Mouse (Mus musculus) lung, embryonic 14.5 days (tissue): ENCODE results near the gene Pik3c2g. TPM values are rescaled to one million over a fixed set of nuclear protein-coding genes. Genes with fewer than 3 reads are reported as not detected.
A peak's percentile ranks its signal among the peaks of the same experiment; 100 is the strongest.

ENCODE experiments used
- ATAC-seq: fragments of 200-750 bp; cut with Nextera tagmentation; 2 replicates; pipeline ENCODE4 v1.8.0; 2017; ENCODE audit warnings: mild to moderate bottlenecking, moderate TSS enrichment, moderate library complexity; ENCODE audit not compliant: insufficient read depth
- DNase-seq: peaks from one replicate; pipeline ENCODE4 v3.0.0-alpha.2; 2015
- H3K27ac ChIP-seq: fragments of 300-500 bp; sonication (generic); 2 replicates; pipeline ENCODE4 v1.5.1; 2014; ENCODE audit warnings: low read depth, mild to moderate bottlenecking, moderate library complexity
- H3K27me3 ChIP-seq: fragments of 300-500 bp; sonication (generic); 2 replicates; pipeline ENCODE4 v1.6.1; 2014; ENCODE audit warnings: low read length, control low read depth; ENCODE audit not compliant: insufficient read depth
- H3K36me3 ChIP-seq: fragments of 300-500 bp; sonication (generic); 2 replicates; pipeline ENCODE4 v1.6.1; 2014; ENCODE audit warnings: control low read depth; ENCODE audit not compliant: insufficient read depth
- H3K4me1 ChIP-seq: fragments of 300-500 bp; sonication (generic); 2 replicates; pipeline ENCODE4 v1.6.1; 2014; ENCODE audit warnings: antibody characterized with exemption, control low read depth; ENCODE audit not compliant: insufficient read depth
- H3K4me2 ChIP-seq: fragments of 300-500 bp; sonication (generic); 2 replicates; pipeline ENCODE4 v1.6.1; 2014; ENCODE audit warnings: mild to moderate bottlenecking
- H3K4me3 ChIP-seq: fragments of 300-500 bp; sonication (generic); 2 replicates; pipeline ENCODE4 v1.5.1; 2014; ENCODE audit warnings: low read depth, low read length
- H3K9ac ChIP-seq: fragments of 300-500 bp; sonication (generic); 2 replicates; pipeline ENCODE4 v1.6.1; 2014
- H3K9me3 ChIP-seq: fragments of 300-500 bp; sonication (generic); 2 replicates; pipeline ENCODE4 v1.6.1; 2016; ENCODE audit warnings: low read depth, low read length, control low read depth
- CTCF ChIP-seq: IDR thresholded peaks from 2 replicates; pipeline ENCODE4 v1.5.1; 2016; ENCODE audit warnings: antibody characterized with exemption, low read depth
- WGBS: fragments of 180-500 bp; shearing (Covaris S2); extraction: QIAGEN DNeasy Blood & Tissue Kit; methylation state at CpG from one replicate; pipeline ENCODE4 v1.1.7; 2014; 5-methylcytosine and 5-hydroxymethylcytosine counted together
- polyA plus RNA-seq: library from polyadenylated mRNA; unstranded; fragments of >200 nt; fragmentation: Nextera tagmentation; extraction: Ambion mirVana; gene quantifications from 2 replicates; pipeline ENCODE4 v1.2.1, GENCODE M21; 2014

The Pik3c2g gene
- polyA plus RNA-seq, 1 experiment from 2014 or later: 1.1 TPM

- Histone ChIP-seq H3K9ac (no peak overlapping the region), H3K4me3 (no peak overlapping the region), H3K9me3 (no peaks in the 10 kb centered on the region), H3K27me3 (no peaks in the 10 kb centered on the region), H3K36me3 (no peaks in the 10 kb centered on the region), H3K4me2 (no peak overlapping the region), H3K4me1 (no peaks in the 10 kb centered on the region), H3K27ac (no peak overlapping the region; the same call in 1 of the 2 replicates)
- peak; percentile 84 for DNase-seq
- 52% methylated on average over 7 of the region's 7 CpGs for WGBS
- no peak for TF ChIP-seq CTCF
- ATAC-seq: 0 out of 2 replicates have a peak, but pooled peaks have one; percentile 56
Measured at GRCm38 (mm10) chr6:139839907-139840306, 252.9 kb downstream of the Pik3c2g start.

GRCm38 (mm10) chr6:139841272-139841671 is 254.3 kb downstream of the Pik3c2g start:
- H3K4me2 ChIP-seq: no peak overlapping the region
- no peaks in the 10 kb centered on the region for H3K9me3 ChIP-seq
- peak; percentile 72 for DNase-seq
- no peak overlapping the region for H3K9ac ChIP-seq
- H3K4me1 ChIP-seq: no peaks in the 10 kb centered on the region
- no peak overlapping the region for H3K4me3 ChIP-seq
- no peak for TF ChIP-seq CTCF
- no peaks in the 10 kb centered on the region for H3K27me3 ChIP-seq
- ATAC-seq: peak; percentile 48; the same call in 1 of the 2 replicates
- 59% methylated on average over 8 of the region's 8 CpGs for WGBS
- no peak overlapping the region for H3K27ac ChIP-seq
- H3K36me3 ChIP-seq: no peaks in the 10 kb centered on the region

- Histone ChIP-seq H3K4me1 (no peaks in the 10 kb centered on the region), H3K4me2 (no peak overlapping the region), H3K36me3 (no peaks in the 10 kb centered on the region), H3K27me3 (no peaks in the 10 kb centered on the region), H3K27ac (no peak overlapping the region), H3K9ac (no peak overlapping the region), H3K9me3 (no peaks in the 10 kb centered on the region), H3K4me3 (no peak overlapping the region)
- WGBS: 90% methylated on average over 1 of the region's 1 CpGs
- ATAC-seq (no peak), DNase-seq (no peak)
- TF ChIP-seq CTCF: no peak
Measured at GRCm38 (mm10) chr6:139842626-139843025, 255.6 kb downstream of the Pik3c2g start.

- ATAC-seq (no peak), DNase-seq (no peak)
- Histone ChIP-seq H3K27ac (no peak overlapping the region), H3K9ac (no peak overlapping the region), H3K9me3 (no peaks in the 10 kb centered on the region), H3K4me1 (no peaks in the 10 kb centered on the region), H3K27me3 (no peaks in the 10 kb centered on the region), H3K4me3 (no peak overlapping the region), H3K36me3 (no peaks in the 10 kb centered on the region), H3K4me2 (no peak overlapping the region)
- TF ChIP-seq CTCF: no peak
- 70% methylated on average over 4 of the region's 4 CpGs for WGBS
Measured at GRCm38 (mm10) chr6:139843531-139843930, 256.5 kb downstream of the Pik3c2g start.

- TF ChIP-seq CTCF: no peak
- WGBS: 42% methylated on average over 7 of the region's 7 CpGs
- Histone ChIP-seq H3K9me3 (no peaks in the 10 kb centered on the region), H3K27ac (no peak overlapping the region), H3K27me3 (no peaks in the 10 kb centered on the region), H3K36me3 (no peaks in the 10 kb centered on the region), H3K4me1 (no peaks in the 10 kb centered on the region), H3K9ac (no peak overlapping the region), H3K4me2 (no peak overlapping the region), H3K4me3 (no peak overlapping the region)
- no peak for DNase-seq
- ATAC-seq: 0 out of 2 replicates have a peak, but pooled peaks have one; percentile 54
Measured at GRCm38 (mm10) chr6:139846889-139847544, 260.0 kb downstream of the Pik3c2g start.

- TF ChIP-seq CTCF: no peak
Measured at GRCm38 (mm10) chr6:139849931-139850330, 262.9 kb downstream of the Pik3c2g start.

GRCm38 (mm10) chr6:139851705-139852603 is 264.9 kb downstream of the Pik3c2g start:
- ATAC-seq: no peak
- Histone ChIP-seq H3K9ac (no peak overlapping the region), H3K27me3 (no peaks in the 10 kb centered on the region), H3K9me3 (no peaks in the 10 kb centered on the region), H3K4me1 (no peaks in the 10 kb centered on the region), H3K4me3 (no peak overlapping the region), H3K36me3 (no peaks in the 10 kb centered on the region), H3K4me2 (no peak overlapping the region), H3K27ac (no peak overlapping the region)
- DNase-seq: no peak
- 83% methylated on average over 21 of the region's 21 CpGs for WGBS
- TF ChIP-seq CTCF: no peak

More at GRCm38 (mm10) chr6:139849931-139850330, 262.9 kb downstream of the Pik3c2g start:
- Histone ChIP-seq H3K27ac (no peak overlapping the region), H3K4me1 (no peaks in the 10 kb centered on the region), H3K9me3 (no peaks in the 10 kb centered on the region), H3K9ac (no peak overlapping the region), H3K27me3 (no peaks in the 10 kb centered on the region), H3K36me3 (no peaks in the 10 kb centered on the region), H3K4me3 (no peak overlapping the region), H3K4me2 (no peak overlapping the region)
- DNase-seq: no peak
- no peak for ATAC-seq
- WGBS: 72% methylated on average over 3 of the region's 3 CpGs
